Mouse (Mus musculus): Measurements from ENCODE around the gene Crybb1. TPM values are rescaled to one million over a fixed set of nuclear protein-coding genes. Genes with fewer than 3 reads are reported as not detected.

Crybb1 gene
- total RNA-seq (2021), result 1 to 10 TPM; 2.0 to 3.0 TPM
- long read RNA-seq, experiment 1, partial matches to known transcripts, result 0 of 5 reads
- long read RNA-seq, experiment 1, other reads (novel, unspliced or antisense), result 1 of 5 reads
- long read RNA-seq, experiment 2, partial matches to known transcripts, result 2 of 3 reads
- long read RNA-seq, experiment 2, other reads (novel, unspliced or antisense), result 0 of 3 reads

DNA sequence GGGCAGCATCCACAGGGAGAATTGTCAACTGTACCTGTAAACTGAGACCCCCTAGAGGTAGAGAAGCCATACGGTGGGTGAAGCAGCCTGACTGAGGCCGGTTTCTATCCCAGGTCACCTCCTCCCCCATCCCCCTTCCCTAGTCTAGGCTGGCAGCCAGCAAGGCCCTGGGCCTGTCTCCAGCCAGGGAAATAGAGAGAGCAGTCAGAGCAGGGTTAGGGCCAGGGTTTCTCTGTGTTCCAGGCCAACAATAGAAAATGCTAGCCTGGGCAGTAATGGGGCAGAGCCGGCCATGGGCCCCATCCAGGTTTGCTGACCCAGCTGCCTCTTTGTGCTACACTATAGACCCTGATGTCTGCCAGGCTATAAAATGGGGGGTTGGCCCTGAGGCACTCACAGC lies at the start of gene Crybb1:
Gene Crybb1, plus strand, starts transcription at position 390 of the 400 bp plus-strand sequence.
- DNase-seq (ENCODE audit: low spot score in 2 of 2), result peak in 1 of 2 experiments; percentile 45

DNA sequence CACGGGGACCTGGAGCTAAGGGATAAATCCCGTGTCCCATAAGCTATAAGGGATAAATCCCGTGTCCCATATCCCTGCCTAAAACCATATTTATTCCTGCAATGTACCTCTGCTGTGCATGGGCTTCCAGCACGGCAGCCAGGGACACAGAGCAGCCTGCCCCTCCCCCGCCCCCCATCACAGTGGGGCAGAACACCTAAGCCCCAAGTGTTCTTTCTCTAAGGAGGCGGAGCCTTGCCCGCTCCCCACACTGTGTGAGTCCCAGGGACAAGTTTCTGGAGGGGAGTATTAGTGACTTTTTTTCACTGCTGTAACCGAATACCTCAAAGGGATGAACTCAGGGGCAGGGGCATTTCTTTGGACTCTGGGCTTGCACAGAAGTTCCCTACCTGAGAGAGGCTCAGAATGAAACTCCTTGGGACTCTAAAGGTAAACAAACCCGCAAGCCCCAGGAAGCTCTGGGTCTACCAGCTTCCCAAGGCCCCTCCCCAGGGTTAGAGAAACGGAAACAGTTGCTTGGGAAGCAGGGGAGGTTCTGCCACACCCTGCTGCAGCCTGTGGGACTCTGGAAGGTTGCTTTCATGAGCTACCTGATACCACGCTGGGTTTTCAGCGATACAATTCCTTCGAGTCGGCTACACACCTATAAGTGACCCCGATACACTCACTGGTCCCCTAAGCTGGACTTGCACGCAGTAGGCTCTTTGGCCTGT lies 48.9 kb upstream of the Crybb1 start:
- no peak for DNase-seq (ENCODE audit: low spot score in 2 of 2)

DNA sequence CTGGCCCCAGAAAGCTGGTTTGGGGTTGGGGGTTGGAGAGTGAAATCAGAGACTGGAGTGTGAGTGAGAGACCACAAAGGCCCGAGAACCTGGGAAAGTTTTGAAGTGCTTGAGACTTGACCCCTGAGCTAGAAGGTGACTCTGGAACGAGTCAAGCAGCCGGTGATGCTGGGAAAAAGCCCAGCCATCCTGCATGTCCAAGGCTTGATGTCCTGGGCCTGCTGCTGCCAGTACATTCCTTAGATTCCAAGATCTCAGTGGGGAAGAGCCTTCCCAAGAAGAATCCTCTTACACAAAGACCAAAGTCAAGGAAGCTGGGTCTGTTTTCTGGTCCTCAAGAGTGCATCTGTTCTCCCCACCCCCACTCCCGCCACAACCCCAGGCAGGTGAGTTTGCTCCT lies 47.3 kb upstream of the Crybb1 start:
- no peak for DNase-seq (ENCODE audit: low spot score in 2 of 2)

DNA sequence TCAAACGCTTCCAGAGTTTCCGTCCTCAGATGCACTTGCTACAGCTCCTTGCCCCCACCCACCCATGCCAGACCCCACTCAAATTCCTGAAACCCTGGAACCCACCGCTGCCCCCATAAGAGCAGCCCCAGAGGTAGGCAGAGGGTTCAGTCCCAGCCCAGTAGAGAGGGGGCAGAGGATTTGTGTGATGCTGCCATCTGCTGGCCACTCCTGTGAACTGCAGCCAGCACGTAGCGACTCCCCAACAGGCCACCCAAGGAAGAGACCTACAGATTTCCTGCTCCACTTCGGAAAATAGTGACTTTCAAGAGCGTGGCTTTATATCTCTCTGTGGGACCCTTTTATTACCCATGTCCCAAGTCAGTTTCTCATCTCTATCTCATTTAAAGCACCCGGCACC lies 45.5 kb upstream of the Crybb1 start:
- no peak for DNase-seq (ENCODE audit: low spot score in 2 of 2)

DNA sequence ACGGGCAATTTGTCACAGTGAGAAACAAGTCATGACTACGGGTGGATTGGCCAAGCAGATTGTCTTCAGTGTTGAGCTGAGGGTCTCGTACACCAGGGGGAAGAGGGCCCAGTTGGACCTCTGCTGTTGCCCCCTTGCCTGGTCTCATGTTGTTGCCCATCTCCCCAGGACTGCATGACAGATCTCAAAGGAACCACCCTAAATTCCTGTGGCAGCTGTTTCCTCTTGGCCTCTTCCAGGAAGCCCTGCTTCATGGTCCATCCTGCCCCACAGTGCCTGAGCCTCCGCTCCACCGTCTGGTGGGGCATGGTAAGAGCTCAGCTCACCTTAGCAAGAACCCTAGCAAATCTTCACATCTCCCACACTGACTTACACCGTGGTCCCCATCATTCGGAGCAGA lies 43.7 kb upstream of the Crybb1 start:
- DNase-seq (ENCODE audit: low spot score in 2 of 2), result no peak

DNA sequence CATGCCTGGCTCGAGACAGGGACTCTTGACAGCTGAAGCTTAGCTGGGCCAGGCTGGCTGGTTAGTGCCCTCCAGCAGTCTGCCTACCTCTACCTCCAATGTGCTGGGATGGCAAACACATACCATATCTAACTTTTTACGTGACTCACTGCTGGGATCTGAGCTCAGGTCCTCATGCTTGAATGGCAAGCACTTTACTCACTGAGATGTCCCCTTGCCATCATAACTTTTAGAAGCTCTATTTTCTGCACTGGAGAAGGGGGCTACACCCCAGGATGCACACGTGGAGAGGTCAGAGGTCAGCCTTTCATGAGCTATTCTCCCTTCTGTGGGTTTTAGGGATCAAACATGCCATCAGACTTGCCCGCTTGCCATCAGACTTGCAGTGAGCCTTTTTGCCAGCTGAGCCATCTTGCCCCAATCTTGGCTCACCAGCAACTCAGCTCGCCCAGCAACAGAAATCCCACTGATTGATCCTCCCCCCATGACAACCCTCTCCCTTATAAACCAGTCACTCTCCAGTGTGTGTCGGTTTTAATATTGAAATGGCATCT lies 42.8 kb upstream of the Crybb1 start:
- no peak for DNase-seq (ENCODE audit: low spot score in 2 of 2)

DNA sequence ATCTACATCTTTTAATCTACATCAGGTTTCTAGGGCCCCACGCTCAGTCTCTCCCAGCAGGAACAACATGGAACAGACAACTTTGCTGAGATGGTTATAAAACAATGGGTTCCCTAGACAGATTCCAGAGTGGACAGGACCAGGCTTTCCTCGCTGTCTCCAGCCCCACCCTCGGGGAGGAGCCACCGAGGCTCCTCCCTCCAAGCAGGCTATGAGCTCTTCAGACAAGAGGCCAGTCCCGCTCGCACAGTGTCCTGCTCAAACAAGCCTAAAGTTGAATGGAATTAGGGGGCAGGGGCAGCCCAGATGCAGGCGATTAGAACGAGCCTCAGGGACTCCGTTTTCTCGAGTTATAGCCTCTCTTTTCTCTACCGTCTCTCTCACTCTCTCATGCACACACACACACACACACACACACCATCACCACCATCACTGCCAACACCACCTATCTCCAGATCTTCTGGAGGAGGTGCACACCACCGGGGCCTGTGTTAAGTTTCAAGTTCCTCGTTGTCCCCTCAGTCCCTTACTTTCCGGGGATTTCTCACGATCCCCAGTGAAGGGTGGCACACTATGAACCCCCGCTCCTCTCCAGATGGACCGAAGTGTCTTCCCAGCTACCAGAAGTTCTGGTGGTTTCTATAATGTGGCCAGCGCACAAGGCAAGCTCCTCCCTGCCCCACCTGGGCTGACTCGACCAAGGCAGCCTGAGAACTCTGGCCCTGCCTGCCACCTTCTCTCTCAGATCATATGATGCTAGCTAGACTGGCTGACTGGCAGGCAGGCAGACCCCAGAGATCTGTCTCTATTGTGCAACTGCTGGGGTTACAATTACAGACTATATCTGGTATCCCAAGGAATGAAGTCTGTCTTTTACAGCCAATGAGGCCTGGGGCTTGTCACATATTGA lies 42.0 kb upstream of the Crybb1 start:
- no peak for DNase-seq (ENCODE audit: low spot score in 2 of 2)

DNA sequence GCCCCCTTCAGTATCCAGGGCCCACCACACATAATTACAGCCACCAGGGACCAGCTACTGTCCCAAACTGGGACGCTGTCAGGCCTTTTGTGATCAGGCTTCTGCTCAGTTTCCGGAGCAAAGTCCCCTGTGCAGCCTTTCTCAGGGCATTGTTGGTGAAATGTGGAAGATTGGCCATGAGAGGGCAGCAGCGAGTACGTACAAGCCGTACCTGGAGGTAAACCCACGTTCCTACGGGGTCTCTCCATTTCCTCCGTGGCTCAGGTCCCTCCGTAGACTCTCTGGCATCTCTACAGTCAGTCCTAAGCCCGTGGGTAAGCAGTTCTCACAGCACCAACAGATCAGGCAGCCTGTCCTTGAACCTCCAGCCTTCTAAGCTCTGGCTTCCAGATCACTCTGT lies 41.2 kb upstream of the Crybb1 start:
- peak in 1 of 2 experiments; percentile 31 for DNase-seq (ENCODE audit: low spot score in 2 of 2)

DNA sequence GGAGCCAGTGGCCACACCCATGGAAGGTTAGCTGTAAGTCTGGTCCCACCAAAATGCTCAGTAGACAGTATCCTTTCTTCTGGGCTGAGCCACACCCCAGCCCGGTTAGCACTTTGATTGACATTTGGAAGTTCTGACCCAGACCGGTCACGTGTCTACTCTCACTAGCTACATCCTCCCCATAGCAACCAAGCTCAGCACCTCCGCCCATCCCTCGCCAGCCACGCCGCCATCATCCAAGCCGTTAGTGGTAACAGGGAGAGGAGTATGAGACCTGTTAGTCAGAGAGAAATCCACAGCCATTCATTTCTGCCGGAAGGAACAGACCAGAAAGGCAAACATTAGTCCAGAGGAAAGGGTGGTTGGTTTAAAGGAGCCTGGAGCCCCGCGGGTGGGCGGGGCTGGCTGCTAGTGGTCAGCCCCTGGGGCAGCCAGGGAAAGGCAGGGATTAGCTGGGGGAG lies 40.3 kb upstream of the Crybb1 start:
- no peak for DNase-seq (ENCODE audit: low spot score in 2 of 2)

DNA sequence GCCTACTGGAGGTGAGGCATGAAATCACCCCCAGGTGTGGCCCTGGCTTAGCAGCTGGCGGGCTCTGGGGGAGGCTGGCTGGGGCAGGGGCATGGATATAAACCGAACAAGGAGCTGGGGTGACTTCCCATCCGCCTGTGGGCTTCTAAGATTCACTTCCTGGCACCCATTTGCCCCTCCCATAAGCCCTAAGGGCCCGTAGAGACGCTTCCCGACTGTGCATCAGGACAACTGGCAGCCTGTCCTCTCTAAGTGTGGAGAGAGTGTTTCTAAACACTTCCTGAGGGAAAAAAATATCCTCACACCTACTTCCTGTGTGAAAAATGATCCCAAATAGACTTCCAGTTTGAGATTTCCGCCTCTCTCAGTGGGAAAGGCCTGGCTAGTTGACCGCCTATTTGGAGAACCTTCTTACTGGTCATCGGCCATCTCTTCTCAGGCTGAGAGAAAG lies 39.8 kb upstream of the Crybb1 start:
- no peak for DNase-seq (ENCODE audit: low spot score in 2 of 2)

DNA sequence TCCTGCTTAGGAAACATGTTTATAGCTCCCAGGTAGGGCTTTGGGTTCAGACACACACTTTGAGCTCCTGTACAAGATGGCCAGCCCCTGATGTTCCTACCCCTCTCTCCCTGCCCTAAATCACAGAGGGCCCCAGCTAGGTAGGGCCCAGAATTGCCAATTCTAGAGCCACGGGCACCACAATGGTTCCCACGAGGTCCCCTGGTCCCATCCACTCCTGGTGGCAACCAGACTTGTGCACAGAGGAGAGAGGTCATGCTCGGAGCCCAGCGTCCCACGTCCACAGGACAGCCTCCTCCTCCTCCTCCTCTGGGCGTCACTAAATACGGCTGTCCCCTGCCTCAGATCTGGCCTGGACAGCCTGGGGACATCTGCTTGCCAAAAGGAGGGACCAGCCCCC lies 39.3 kb upstream of the Crybb1 start:
- DNase-seq (ENCODE audit: low spot score in 2 of 2), result no peak

DNA sequence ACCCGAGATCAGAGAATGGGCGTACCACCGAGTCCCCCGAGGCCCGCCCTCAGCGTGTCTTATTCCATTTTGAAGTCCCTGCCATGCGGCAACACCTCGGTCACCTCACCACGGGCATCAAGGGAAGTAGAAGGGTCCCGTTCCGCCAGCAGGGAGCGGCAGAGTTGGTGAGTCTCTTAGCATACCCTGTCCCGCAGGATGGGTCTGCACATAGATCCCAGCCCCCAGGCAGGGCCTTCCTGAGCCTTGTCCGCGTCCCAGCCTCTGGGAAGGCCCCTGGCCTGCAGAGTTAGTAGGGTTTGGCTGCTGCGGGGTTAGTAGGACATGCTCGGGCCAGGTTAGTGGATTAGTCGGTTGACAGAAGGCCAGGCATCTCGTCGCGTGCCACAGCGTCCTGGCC lies 38.6 kb upstream of the Crybb1 start:
- no peak for DNase-seq (ENCODE audit: low spot score in 2 of 2)

DNA sequence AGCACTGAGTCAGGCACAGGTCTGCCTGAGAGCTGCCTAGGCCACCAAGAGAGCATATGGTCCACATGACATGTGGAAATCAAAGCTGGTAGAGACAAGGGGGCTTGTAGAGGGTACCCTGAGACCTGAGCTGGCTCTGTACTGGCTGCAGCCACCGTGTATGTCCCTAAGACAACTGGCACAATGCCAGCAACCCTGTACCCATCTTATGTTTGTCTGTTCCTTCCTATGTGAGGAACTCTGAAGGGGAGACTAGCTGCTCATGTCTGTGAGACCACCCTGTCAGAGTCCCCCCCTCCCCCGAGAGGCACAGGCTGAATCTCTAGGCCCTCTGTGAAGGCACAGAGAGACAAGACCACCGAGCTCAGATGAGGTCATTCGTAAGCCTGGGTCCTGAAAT lies 36.9 kb upstream of the Crybb1 start:
- no peak for DNase-seq (ENCODE audit: low spot score in 2 of 2)

DNA sequence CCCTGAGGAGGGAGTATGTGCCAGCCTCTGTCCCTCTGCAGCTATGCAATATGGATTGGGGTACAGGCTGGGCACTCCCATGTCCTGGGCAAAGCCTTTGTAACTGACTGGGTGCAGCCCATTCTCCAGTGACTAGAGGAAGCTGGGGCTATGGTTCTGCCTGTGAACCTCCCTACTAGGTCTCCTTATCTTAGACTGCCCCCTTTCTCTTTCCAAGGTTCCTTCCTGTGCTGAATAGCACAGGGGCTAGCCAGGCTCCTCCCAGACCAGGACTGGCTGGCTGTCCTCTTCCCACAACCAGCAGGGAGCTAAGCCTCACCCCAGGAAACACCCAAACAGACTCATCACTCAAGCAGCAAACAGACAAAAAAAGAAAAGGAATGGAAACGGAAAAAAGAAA lies 36.2 kb upstream of the Crybb1 start:
- DNase-seq (ENCODE audit: low spot score in 2 of 2), result no peak

DNA sequence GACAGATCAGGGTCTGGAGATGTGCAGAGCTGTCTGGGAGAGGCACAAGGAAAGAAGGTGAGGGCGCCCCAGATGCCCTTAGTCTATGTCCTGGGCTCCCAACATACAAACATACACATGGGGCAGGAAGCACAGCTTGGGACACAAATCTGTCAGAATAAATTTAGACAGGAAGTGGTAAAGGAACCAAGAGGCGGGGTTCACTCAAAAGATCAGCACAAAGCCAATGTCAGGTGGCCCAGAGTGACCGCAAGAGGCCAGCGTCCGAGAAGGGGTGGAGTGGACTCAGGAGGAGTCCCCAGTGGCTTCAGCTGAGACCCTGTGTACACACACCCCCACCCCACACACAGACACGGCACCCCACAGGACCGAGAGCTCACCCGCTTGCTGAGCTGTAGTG lies 35.4 kb upstream of the Crybb1 start:
- DNase-seq (ENCODE audit: low spot score in 2 of 2), result no peak

DNA sequence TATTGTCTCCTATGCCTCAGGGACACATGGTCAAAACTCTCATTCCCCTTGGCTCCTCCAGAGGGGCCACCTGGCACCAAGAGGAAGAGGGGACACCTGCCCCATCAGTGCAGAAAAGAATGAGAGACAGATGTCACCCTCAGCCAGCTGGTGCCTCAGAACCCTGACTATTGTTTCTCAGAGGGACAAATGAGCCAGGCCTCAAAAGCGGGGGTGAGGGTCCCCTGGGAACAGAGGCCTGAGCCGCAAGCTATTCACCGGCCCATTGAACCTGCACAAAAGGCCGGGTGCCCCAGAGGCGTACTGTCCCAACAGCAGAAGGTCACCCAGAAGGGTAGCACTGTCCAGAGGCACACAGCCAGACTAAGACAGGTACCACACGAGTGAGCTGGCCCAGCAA lies 30.0 kb upstream of the Crybb1 start:
- no peak for DNase-seq (ENCODE audit: low spot score in 2 of 2)

DNA sequence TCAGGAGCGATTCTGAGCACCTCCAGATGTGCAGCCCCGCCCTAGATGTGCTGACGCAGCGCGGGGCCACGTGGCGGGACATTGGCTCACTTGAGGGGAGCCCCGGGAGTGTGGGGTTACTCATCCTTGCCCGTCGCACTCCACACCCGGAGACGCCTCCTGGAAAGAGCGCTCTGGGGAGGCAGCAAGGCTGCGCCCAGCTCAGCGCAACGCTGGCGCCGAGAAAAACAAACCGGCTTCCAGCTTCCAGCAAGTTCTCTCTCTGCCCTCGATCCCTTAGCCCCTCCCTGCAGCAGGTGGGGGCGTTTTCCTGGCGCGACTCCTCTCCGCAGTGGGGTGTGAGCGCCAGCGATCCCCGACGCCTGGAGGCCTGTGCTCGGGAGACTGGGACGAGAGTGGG lies 28.3 kb upstream of the Crybb1 start:
- no peak for DNase-seq (ENCODE audit: low spot score in 2 of 2)

DNA sequence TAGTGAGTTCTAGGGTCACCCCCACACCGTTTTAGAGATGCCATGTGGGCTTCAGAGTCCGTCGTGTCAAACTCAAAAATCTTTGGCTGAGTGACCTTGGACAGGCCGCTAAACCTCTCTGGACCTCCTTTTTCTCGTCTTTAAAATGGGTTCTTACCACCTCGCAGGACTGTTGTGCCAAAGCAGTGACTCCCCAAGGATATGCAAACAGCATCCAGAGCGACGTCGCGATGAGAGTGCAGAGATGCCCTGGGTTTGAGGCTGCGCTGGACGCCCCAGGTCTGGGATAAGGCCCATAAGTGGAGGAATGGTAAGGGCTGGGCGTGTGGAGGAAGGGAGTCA lies 27.7 kb upstream of the Crybb1 start:
- DNase-seq (ENCODE audit: low spot score in 2 of 2), result no peak

DNA sequence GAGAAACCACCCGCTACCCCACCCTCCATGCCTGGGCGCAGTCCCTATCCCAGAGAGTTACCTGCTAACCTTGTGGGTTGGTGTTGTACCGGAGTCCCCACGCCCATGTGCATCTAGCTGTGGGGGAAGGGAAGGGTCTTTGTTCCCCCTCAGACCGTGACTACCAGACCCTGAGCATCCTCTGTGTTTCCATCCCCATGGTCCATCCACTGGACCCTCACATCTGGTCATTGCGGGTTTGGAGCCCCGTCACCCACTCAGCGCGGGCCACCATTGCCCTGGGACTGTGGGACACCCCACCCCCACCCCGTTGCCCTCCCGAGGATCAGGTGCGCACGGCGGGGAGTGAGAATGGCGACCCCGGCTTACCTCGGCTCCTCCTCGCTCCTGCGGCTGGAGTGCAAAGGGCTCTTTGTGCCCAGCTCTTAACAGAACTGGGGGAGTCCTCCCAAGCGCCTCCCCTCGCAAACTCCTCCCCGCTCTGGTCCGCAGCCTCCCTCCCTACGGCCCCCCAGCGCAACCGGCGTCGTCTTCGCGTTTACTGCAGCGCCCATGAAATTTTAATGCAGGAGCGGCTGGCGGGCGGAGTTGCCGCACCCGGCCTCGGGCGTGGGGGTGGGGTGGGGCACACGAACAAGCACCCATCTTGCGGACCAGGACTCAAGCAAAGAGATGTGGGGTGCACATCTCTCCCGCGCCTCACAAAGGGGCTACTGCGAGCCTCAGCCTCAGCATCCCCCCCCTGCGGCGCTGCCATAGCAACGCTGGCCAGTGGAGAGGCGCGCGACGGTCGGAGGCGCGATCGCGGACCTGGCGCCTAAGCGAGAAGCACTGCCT lies 27.2 kb upstream of the Crybb1 start:
- DNase-seq (ENCODE audit: low spot score in 2 of 2), result no peak

DNA sequence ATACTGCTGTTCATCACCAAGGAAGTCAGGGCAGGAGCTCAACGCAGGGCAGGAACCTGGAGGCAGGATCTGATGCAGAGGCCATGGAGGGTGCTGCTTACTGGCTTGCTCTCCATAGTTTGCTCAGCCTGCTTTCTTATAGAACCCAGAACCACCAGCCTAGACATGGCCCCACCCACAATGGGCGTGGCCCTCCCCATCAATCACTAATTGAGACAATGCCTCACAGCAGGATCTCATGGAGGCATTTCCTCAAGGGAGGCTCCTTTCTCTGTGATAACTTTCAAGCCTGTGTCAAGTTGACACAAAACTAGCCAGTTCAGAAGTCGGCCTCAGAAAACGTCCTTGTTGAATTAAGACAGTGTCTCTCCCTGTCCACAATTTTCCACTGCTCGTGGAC lies 19.8 kb upstream of the Crybb1 start:
- DNase-seq (ENCODE audit: low spot score in 2 of 2), result no peak

DNA sequence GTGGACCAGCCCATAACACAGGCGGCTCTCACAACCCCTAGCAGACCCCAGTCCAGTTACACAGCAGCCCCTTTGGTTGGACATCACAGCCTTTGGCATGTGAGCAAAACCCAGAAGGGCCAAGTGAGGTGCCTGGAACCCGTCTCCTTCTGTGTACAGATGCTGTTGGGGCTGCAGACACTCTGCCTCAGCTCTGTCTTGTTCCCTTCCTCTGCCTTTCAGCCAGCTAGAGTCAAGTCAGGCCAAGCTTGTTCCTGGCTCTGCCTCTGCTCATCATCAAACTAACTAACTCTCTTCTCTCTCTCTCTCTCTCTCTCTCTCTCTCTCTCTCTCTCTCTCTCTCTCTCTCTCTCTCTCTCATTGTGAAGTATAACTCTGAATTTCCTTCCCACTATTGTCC lies 19.0 kb upstream of the Crybb1 start:
- DNase-seq (ENCODE audit: low spot score in 2 of 2), result no peak
